Mouse (Mus musculus) heart, adult 8-10 months (tissue): ENCODE measurements around the gene Cd164. TPM values are rescaled to one million over a fixed set of nuclear protein-coding genes. Genes with fewer than 3 reads are reported as not detected.

ENCODE experiments used
- DNase-seq: peaks from one replicate; pipeline ENCODE4 v3.0.0; 2022; ENCODE audit warnings: low spot score
- total RNA-seq, 4 experiments: library from RNA; stranded (reverse); gene quantifications; 2 replicates each; pipeline ENCODE4 v1.2.4; 2022

The Cd164 gene
- total RNA-seq, 4 experiments from 2014 or later: 143 to 147 (median 145) TPM

- DNase-seq: peak; percentile 81
Observed at GRCm38 (mm10) chr10:41500941-41501340, 18.3 kb upstream of the Cd164 start.

- DNase-seq: no peak
Observed at GRCm38 (mm10) chr10:41504996-41505395, 14.2 kb upstream of the Cd164 start.

DNA sequence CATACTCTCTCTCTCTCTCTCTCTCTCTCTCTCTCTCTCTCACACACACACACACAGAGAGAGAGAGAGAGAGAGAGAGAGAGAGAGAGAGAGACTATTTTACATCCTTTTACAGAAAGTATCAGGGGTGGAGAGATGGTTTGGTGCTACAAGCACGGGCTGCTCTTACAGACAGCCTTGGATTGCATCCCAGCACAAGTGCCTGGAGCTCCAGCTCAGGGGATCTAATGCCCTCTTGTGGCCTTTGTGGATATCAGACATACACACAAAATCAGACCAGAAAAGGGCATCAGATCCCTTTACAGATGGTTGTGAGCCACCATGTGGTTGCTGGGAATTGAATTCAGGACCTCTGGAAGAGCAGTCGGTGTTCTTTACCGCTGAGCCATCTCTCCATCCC lies 13.8 kb upstream of the Cd164 start:
- DNase-seq: peak; percentile 74

DNA sequence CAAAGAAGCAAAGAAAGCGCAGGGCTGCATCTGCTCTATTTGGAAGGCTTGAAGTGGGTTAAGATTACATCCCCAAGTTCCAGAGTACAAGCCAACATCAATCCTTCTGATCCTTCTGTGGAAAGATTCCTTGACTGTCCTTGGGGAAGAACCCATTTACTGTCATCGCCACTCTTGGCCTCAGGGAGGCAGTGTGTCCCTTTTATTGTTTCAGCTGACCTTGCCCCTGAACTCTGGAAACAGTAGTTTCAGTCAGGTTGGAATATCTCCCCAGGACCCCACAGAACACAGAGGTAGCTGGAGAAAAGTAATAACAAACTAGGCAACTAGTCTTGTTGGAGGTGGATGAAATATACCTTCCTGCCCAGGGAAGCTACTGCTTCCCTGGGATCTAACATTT lies 10.1 kb upstream of the Cd164 start:
- DNase-seq: no peak

GRCm38 (mm10) chr10:41514301-41514700 lies 4.9 kb upstream of the Cd164 start:
- DNase-seq: no peak

DNA sequence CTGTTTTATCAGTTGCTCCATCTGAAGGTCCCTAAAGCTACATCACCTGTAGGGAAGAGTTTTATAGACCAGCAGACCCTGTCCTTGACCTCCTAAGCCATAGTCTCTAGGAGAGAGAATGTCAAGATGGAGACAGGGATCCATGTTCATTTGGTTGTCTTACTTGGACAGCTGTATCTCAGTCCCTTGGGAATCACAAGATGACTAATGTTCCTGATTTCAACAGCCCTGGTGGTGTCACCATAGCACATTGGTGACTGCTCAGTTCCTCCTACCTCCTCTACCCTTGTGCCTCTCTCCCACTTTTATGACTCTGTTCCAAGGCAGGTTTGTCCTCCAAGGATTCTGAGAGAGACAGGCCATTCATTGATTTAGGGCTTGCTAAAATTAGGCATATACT lies 4.3 kb upstream of the Cd164 start:
- no peak for DNase-seq

DNA sequence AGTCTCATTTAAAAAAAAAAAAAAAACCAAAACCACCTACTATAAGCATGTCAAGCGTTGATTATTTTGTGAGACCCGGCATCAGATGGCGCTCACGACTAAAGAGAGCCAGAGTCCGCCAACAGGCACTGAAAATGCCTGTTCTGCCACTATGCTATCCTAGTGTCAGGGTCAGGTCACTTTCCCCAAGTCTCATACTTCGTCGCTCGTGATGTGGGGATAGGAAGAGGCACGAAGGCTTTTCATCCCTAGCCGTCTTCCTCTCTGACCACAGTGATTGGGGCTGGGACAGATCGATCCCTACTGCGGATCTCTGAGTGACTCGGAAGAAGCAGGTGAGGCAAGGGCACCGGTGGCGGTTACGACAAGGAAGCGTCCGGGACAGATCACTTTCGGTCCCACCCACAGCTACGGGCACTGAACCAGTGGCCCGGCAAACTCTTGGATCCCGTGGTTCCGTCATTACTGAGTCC lies 670 bp upstream of the Cd164 start:
- DNase-seq: peak; percentile 78

DNA sequence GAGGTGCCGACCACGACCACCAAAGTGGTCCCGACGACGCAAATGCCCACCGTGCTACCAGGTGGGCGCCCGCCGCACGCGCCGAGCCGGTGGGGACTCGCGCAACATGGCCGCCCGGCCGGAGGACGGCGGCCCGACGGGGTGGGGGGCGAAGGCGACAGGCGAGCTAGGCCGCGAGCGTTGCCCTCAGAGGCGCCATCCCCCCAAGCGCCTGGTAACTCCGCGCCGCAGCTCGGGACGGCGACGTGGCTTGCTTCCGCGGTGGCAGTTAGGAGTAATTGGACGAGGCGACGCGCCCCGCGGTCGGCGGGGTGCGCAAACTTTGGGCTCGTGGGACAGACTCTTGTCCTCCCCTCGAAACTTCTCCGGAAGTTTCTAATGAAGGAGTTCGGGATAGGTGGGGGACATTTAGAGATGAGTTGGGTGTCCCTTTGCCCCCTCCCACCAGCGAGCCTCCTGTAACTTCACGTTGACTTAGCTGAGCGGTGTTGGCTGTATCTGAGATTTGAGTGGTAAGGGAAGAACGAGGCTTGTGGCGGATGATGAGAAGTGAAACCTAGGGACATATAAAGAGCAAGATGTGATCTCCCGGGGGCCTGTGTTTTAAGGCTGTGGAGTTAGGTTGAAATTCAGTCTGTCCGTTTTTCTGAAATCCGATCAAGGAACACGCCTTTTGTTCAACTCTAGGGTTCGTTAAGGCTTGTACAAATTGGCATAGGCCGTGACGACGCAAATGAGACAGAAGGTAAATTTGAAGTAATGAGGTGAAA lies 611 bp downstream of the Cd164 start:
- DNase-seq: peak; percentile 47

GRCm38 (mm10) chr10:41520410-41520673 lies 1.1 kb downstream of the Cd164 start:
- no peak for DNase-seq

DNA sequence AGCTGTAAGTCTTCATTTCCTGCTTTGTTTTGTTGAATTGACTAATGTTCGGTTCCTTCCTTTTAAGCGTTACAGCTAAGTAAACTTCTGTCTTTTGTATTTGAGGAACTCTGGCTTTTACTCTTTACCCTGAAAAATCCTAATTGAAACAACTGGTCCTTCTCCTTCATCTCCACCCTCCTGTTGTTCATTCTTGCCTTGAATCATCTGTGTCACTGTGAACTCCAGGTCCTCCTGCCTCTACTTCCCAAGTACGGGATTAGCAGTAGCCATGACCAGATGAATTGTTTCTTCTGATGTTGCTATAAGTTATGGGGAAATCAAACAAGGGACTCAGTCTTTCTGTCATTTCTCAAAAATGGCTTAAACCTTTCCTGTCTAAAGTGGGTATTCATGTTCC lies 4.2 kb downstream of the Cd164 start:
- DNase-seq: no peak

- no peak for DNase-seq
Observed at GRCm38 (mm10) chr10:41525696-41526095, 6.5 kb downstream of the Cd164 start.

- DNase-seq: no peak
Observed at GRCm38 (mm10) chr10:41529972-41530371, 10.8 kb downstream of the Cd164 start.

DNA sequence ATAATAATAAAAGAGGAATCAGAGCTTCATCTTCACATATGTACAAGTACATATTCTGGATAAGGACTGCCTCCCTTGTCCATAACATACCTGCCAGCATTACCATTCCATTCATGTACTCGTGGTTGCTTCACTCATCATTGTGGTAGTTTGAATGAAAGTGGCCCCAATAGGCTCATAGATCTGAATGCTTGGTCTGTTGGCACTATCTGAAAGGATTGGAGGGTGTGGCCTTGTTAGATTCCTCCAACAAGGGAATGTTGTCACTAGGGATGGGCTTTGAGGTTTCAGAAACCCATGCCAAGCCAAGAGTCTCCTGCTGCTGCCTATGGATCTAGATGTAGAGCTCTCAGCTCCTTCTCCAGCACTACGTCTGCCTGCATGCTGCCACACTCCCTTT lies 16.8 kb downstream of the Cd164 start:
- no peak for DNase-seq

GRCm38 (mm10) chr10:41536714-41537113 lies 17.5 kb downstream of the Cd164 start:
- no peak for DNase-seq

DNA sequence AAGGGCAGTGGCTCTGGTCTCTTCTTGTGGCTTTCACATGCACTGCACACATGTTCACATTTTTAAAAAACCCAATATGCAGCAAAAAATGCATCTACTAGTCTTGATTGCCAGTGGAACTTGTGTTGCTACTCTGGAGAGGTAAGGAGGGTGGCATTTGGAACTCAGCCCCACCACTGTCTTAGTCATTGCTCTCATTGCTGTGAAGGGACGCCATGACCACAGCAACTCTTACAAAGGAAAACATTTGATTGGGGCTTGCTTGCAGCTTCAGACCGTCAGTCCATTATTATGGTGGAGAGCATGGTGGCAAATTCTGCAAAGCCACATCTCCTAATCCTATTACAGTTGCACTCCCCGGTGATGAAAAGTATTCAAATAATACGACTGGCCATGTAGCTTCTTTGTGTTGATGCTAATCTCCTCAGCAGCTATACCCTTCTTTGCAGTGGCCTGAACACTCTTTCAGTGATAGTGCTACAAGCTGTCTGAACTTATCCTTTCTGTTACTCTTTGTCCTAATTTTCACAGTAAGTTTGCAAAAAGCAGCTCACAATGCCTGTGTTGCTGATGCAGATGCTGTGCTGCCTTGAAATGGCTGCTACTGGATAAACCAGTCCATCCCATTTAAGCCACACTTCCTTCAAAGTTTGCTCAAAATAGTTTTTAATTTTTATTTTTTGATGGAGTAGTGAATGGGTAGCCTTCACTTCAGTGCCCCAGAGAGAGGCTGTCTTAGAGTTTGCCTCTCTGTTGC lies 18.2 kb downstream of the Cd164 start:
- no peak for DNase-seq

GRCm38 (mm10) chr10:41537983-41538330 lies 18.7 kb downstream of the Cd164 start:
- no peak for DNase-seq

GRCm38 (mm10) chr10:41538986-41539385 lies 19.8 kb downstream of the Cd164 start:
- no peak for DNase-seq

GRCm38 (mm10) chr10:41542057-41542456 lies 22.8 kb downstream of the Cd164 start:
- DNase-seq: no peak

DNA sequence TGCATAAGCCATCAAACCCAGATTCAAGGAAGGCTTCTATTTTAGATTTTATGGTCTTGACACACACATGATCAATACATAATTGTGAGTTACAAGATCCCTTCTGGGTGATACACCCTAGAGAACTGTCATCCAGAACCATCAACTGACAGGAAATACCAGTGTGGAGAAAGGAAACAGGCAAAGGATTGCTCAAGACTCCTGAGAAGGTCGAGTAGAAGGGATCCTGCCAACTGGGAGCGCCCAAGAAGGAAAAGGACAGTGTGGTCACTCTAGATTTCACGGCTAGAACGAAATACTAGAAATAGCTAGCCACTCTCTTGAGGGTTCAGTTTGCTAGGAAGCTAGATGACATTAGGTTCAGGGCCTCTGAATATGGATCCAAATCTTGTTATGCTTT lies 24.2 kb downstream of the Cd164 start:
- no peak for DNase-seq

GRCm38 (mm10) chr10:41543844-41544243 lies 24.6 kb downstream of the Cd164 start:
- DNase-seq: no peak

DNA sequence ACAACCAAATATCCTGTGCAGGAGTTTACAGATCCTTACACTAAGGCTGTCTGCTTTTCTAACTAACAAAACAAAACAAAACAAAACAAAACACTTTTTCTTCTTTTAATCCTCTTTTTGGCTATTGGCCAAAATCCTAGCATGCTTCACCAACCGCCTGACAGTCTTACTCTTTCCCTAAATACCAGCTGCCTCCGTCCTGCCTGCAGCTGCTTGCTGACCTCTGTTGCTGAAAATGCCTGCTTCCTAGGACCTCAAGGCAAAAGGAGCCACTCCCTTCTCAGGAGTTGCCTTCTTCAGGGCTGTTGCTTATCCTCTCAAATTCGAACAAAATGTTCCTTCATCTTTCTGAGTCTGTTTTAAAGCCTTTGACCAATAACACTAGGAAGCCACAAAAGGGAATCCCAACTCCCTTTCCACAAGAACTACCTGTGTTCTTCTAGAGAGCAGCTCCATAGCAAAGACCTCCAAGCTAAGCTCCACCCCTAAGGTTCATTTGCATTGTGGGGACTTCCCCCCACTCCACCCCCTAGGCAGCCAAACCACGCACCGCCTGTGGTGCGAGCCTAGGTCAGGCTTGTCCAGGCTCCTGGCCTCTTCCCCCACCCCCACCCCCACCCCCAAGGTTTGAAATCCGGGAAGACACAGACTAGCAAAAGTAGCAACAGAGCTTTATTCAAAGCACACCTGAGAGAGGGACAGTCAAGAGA lies 25.4 kb downstream of the Cd164 start:
- DNase-seq: no peak

GRCm38 (mm10) chr10:41545224-41545755 lies 26.1 kb downstream of the Cd164 start:
- no peak for DNase-seq
